Mouse (Mus musculus): Measurements from ENCODE around the gene Kcnab3. TPM values are rescaled to one million over a fixed set of nuclear protein-coding genes. Genes with fewer than 3 reads are reported as not detected.
A peak's percentile ranks its signal among the peaks of the same experiment; 100 is the strongest.
"Not testable (repeated sequence)": the region's sequence is repeated elsewhere in the genome, so short reads cannot be mapped to it uniquely, and the experiment has no call there.

Gene Kcnab3
- total RNA-seq (2021) = 10 to 100 TPM; 15.2 to 18.6 TPM
- long read RNA-seq, experiment 1, transcript Kcnab3-201 (14 exons, 2,538 nt) = major isoform, 11 of 13 reads
- long read RNA-seq, experiment 1, partial matches to known transcripts = 0 of 13 reads
- long read RNA-seq, experiment 1, other reads (novel, unspliced or antisense) = 2 of 13 reads
- long read RNA-seq, experiment 2, transcript Kcnab3-201 (14 exons, 2,538 nt) = major isoform, 12 of 19 reads
- long read RNA-seq, experiment 2, partial matches to known transcripts = 1 of 19 reads
- long read RNA-seq, experiment 2, other reads (novel, unspliced or antisense) = 5 of 19 reads

DNA sequence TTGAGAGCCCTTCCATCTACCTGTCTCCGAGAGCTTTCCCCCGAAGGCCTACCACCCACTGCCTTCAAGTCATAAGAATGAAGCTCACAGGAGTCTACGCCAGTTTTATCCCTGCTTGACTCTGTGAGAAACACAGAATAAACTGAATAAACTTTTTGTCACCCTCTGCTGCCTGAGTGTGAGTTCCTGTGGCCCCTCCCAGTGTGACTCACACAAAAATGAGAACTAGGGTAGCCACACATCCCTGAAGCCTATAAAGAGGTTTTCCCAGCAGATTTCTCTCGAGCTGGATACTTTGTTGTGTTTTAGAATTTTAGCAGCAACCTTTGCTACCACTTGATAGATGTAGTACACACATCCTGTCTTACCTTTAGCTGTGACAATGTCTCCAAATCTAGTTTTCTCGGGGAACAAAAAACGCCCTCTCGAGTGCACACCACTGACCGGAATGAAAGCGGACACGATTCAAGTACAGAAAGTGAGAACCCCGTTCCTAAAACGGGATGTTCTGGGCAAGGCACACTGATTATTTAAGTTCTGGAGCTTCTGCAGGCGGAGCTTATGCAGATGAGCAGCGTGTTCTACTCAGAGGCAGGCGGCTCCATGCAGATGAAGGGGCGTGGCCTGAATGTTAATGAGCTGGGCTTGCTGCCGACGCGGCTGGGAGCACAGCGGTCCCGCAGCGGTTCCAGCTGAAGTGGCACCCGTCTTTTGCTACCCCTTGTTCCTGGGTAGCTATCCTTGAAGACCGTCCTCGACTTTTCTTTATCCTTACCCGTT is at the start of gene Kcnab3:
TSS of gene Kcnab3 (plus strand) at position 631 of the 780 bp plus-strand sequence.
- peak; percentile 65 to 89 for DNase-seq (ENCODE audit: low spot score in 2 of 2)

- no peak for DNase-seq (ENCODE audit: low spot score in 2 of 2)
These were observed 48.8 kb upstream of the Kcnab3 start for GRCm38 (mm10) chr11:69277267-69277666.

DNA sequence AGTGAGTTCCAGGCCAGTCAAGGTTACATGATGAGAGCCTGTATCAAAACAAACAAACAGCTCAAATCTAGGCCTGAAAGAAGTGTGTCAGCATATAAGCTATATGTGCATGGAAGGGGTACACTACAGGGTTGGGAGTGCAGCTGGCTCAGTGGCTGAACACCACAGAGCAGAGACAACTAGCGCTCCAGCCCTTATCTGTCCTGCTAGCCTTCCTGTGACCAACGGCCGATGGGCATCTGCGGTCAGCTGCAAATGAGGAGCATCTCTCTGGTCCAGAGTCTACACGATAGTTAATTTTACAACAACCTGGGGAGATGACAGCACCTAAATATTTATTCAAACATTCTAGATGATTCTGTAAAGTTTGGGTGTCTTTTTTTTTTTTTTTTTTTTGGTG is 34.9 kb upstream of the Kcnab3 start:
- DNase-seq (ENCODE audit: low spot score in 2 of 2) = no peak

DNA sequence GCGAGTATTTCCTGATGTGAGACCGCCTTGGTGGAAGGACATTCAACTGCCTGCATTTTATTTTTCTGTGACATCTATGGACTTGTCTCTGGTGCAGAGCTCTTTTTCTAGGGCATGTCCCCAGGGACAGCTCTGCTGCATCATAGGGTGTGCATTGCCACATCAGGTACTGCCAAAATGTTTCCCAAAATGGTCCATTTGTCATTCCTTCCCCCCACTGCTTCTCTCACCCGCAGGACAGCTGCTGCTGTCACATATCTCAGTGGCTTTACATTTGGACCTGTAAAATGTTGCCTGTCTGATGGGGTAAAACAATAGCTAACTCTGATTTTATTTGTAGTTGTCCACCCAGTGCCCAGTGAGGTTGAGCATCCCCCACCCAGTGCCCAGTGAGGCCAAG is 30.8 kb upstream of the Kcnab3 start:
- no peak for DNase-seq (ENCODE audit: low spot score in 2 of 2)

- no peak for DNase-seq (ENCODE audit: low spot score in 2 of 2)
These were observed 28.3 kb upstream of the Kcnab3 start for GRCm38 (mm10) chr11:69297799-69298198.

DNA sequence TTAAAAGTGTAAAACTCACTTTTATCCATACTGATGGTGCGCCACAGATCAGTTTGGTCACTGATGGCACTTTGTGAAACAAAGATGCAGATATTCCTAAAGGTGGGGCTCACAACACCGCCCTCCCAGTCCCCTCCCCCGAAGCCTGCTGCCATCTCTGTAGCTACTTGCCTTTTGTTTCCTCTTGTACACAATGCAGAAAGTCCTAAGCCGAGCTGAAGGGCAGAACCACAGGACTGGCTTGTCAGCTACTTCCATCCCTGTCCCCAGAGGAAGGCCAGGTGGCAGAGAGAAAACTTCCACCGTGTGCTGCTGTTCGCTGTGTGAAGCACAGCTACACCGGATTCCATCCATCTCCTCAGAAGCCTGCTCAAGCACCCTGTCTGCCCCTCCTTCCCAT is 27.8 kb upstream of the Kcnab3 start:
- DNase-seq (ENCODE audit: low spot score in 2 of 2) = no peak

- no peak for DNase-seq (ENCODE audit: low spot score in 2 of 2)
These were observed 23.2 kb upstream of the Kcnab3 start for GRCm38 (mm10) chr11:69302817-69303216.

GRCm38 (mm10) chr11:69305291-69305690 is 20.8 kb upstream of the Kcnab3 start:
- DNase-seq (ENCODE audit: low spot score in 2 of 2) = no peak

DNA sequence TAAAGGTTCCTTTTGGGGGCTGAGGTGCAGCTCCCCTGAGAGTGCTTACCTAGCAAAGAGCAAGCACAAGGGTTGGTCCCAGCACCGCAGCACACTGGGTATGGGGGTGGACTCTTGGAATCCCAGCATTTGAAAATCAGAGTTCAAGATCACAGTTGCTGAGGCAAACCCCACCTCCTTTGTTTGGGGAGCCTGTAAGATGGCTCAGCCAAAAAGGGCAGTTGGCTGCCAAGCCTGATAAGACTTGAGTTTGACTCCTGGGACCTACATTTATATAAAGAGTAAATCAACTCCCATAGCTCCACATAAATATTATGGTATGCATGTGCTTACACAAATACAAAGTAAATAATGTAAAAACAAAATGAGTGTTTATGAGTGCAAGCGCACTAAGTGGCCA is 20.0 kb upstream of the Kcnab3 start:
- DNase-seq (ENCODE audit: low spot score in 2 of 2) = no peak

GRCm38 (mm10) chr11:69311266-69311665 is 14.8 kb upstream of the Kcnab3 start:
- no peak for DNase-seq (ENCODE audit: low spot score in 2 of 2)

GRCm38 (mm10) chr11:69316361-69316760 is 9.7 kb upstream of the Kcnab3 start:
- DNase-seq (ENCODE audit: low spot score in 2 of 2) = no peak

DNA sequence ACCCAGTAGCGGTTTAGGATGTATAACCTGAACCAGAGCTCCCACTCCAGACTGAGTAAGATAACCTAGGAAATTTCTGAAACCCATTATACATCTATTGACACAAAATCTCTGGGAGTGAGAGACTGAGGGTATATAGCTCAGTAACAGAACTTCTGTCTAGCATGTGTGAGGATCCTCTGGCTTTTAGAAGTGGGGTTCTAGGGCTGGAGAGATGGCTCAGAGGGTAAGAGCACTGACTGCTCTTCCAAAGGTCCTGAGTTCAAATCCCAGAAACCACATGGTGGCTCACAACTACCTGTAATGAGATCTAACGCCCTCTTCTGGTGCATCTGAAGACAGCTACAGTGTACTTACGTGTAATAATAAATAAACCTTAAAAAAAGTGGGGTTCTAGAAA is 8.1 kb upstream of the Kcnab3 start:
- not testable (repeated sequence) for DNase-seq (ENCODE audit: low spot score in 2 of 2)

DNA sequence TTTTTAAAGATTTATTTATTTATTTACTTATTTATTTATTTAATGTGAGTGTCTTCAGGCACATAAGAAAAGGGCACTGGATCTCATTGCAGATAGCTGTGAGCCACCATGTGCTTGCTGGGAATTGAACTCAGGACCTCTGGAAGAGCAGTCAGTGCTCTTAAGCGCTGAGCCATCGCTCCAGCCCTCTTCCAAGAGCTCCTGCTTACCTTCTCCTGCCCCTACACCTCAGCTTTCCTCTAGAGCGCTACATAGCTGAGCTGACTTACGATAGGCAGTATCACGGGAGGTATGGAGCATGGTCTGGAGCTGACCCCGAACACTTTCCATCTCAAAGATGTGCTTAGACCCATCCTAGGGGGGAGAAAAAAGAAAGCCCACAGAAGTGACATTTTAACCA is 4.5 kb upstream of the Kcnab3 start:
- no peak for DNase-seq (ENCODE audit: low spot score in 2 of 2)

DNA sequence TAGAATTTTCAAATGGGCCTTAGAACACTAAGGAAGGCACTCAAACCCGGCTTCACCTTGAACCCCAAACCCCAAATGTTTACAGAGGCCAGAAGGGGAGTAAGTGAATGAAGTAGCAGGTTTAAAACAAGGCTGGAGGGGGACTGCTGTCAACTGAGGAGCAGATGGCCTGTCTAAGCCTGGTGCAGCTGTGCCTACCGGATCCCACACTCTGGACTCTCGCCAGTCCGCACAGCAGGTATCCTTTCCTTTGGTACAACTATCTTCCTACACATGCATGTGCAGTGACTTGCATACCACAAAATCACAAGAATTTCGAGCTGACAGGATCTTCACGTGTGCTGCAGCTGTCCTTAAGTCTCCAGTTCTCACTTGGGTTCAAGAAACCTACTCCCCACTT is 4.0 kb upstream of the Kcnab3 start:
- no peak for DNase-seq (ENCODE audit: low spot score in 2 of 2)

GRCm38 (mm10) chr11:69322693-69323471 is 3.2 kb upstream of the Kcnab3 start:
- DNase-seq (ENCODE audit: low spot score in 2 of 2) = no peak

GRCm38 (mm10) chr11:69323667-69324111 is 2.4 kb upstream of the Kcnab3 start, which contains the start of the genes Cntrob and Trappc1:
Cntrob (minus strand) TSS chr11:69323775.
Trappc1 (plus strand) TSS chr11:69323980.
- DNase-seq (ENCODE audit: low spot score in 2 of 2) = peak; percentile 96 to 99

DNA sequence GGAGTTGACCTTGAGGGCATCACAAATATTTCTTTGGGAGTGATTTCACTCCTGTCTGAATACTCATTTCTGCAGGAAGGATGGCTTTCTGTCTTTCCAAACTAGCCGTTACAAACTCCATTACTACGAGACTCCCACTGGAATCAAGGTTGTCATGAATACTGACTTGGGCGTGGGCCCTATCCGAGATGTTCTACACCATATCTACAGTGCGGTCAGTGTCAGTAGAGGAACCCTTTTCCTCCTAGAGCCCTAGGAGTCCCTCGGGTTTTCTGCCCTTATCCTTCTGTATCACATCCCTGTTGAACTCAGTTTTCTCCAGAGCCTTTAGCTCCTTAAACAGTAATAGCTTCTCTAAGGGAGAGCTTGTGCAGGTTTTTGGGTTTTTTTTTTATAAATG is 1.3 kb upstream of the Kcnab3 start:
- no peak for DNase-seq (ENCODE audit: low spot score in 2 of 2)

DNA sequence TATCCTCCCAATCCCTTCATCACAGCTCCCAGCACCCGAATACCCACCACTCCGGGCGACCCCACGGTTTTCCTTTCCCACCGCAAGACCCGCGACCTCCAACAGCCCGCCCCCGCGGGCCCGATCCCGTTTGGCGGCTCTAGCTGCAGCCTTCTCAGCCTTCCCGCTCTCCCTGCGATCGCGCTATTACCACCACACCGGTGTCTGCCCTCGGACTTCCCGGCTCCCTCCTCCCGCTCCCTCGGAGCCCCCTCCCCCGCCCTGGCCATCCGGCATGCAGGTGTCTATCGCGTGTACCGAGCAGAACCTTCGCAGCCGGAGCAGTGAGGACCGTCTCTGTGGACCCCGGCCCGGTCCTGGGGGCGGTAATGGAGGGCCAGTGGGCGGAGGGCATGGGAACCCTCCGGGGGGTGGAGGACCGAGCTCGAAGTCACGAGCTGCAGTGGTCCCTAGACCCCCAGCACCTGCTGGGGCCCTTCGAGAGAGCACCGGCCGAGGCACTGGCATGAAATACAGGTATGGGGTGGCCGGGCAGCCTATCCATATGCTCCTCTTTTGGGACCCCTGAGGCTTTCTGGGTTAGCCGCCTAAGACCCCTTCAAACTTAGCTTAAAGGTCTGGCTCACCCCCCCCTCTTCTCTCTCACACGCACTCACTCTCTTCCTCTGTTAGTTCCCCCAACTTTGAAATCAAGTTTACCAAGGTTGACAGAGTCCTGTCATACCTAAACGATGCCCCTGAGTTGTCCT is 524 bp downstream of the Kcnab3 start:
- DNase-seq (ENCODE audit: low spot score in 2 of 2) = no peak

DNA sequence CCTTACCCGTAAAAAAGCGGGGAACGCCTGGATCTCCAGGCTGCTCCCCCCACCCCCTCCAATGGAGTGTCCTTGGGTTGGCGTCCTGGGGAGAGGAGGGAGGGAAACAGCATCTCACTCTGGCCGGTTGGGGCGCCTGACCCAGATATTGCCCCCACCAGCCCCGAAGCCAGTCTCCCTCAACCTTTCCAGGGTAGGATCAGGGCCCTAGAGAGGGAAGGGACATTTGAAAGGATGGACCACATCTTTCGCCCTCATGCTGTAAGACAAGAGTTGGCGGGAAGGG is 1.0 kb downstream of the Kcnab3 start:
- DNase-seq (ENCODE audit: low spot score in 2 of 2) = no peak

DNA sequence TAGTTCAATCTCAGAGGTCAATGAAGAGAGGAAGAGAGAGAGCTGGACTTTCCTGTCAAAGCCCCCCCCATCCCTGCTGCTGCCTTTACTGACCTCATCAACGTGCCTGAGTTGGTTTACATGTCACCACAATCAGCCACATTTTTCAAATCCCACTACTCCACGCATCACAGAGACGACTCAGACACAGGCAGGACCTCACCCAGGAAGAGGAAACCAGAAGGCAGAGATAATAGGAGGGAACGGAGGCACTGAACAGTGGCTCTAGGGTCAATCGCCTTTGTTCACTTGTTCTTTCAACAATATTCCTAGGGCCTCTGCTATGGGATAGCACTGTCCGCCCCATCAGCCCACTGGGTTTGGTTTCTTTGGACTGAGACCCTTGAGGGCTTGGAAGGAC is 1.6 kb downstream of the Kcnab3 start:
- no peak for DNase-seq (ENCODE audit: low spot score in 2 of 2)

DNA sequence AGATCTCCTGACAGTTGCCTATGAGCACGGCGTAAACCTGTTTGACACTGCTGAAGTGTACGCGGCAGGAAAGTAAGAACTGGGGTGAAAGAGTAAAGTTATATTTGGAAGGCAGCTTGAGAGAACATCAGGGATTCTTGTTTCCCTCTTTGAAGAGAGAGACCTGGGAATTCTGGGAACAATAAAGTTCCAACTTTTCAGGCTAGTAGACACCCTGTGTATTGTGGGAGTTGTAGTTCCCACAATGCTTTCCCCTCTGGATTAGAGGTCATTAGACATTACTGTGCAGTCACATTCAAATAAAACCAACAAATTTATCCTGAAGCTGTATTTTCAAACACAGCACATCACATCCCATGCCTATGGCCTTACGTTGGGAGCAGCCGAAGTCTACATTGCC is 2.5 kb downstream of the Kcnab3 start:
- no peak for DNase-seq (ENCODE audit: low spot score in 2 of 2)

All from layer of hippocampus, postnatal 14 days (tissue).